Mouse (Mus musculus) ES-Bruce4 (cell line): ENCODE results near the gene Foxp2. TPM values are rescaled to one million over a fixed set of nuclear protein-coding genes. Genes with fewer than 3 reads are reported as not detected.

Source experiments
- H3K27ac ChIP-seq: 2 replicates; pipeline ENCODE4 v1.5.1; 2012; ENCODE audit warnings: low read length, inconsistent platforms; ENCODE audit not compliant: insufficient read depth
- H3K27me3 ChIP-seq: 2 replicates; pipeline ENCODE4 v1.6.1; 2012; ENCODE audit warnings: mild to moderate bottlenecking, low read length, inconsistent platforms; ENCODE audit not compliant: control insufficient read depth, poor library complexity, insufficient read depth, severe bottlenecking
- H3K36me3 ChIP-seq: 2 replicates; pipeline ENCODE4 v1.6.1; 2012; ENCODE audit warnings: inconsistent platforms, mild to moderate bottlenecking, low read length, moderate library complexity; ENCODE audit not compliant: control insufficient read depth, poor library complexity, insufficient read depth, severe bottlenecking
- H3K4me1 ChIP-seq: one replicate; pipeline ENCODE4 v1.8.1; 2011; ENCODE audit warnings: low read length; ENCODE audit not compliant: control insufficient read depth, insufficient read depth
- H3K4me3 ChIP-seq: 2 replicates; pipeline ENCODE4 v1.5.1; 2011; ENCODE audit warnings: low read depth, mild to moderate bottlenecking, low read length
- H3K9ac ChIP-seq: 2 replicates; pipeline ENCODE4 v1.6.1; 2012; ENCODE audit warnings: low read depth, mild to moderate bottlenecking, inconsistent platforms; ENCODE audit not compliant: poor library complexity, severe bottlenecking
- H3K9me3 ChIP-seq: replicated peaks from 2 replicates; pipeline ENCODE4 v1.6.1; 2012; ENCODE audit warnings: mild to moderate bottlenecking, low read length, inconsistent platforms; ENCODE audit not compliant: control insufficient read depth, poor library complexity, insufficient read depth, severe bottlenecking
- CTCF ChIP-seq: IDR thresholded peaks from one replicate; pipeline ENCODE4 v1.8.1; 2011; ENCODE audit warnings: low read depth, low read length
- EP300 ChIP-seq: IDR thresholded peaks from 2 replicates; pipeline ENCODE4 v1.6.1; 2011; ENCODE audit warnings: low read depth, low read length; ENCODE audit not compliant: insufficient read depth
- POLR2A ChIP-seq: IDR thresholded peaks from one replicate; pipeline ENCODE4 v1.8.1; 2011; ENCODE audit warnings: low read length; ENCODE audit not compliant: insufficient read depth
- polyA plus RNA-seq: library from polyadenylated mRNA; stranded (reverse); fragments of >200 nt; gene quantifications from 2 replicates; pipeline ENCODE4 v1.2.4, GENCODE M21; 2011; ENCODE audit warnings: low read depth; ENCODE audit not compliant: missing spikeins, insufficient read depth, insufficient read length

The Foxp2 gene
- polyA plus RNA-seq, 1 experiment: 1.3 TPM

GRCm38 (mm10) chr6:14924976-14925489 lies 23.9 kb downstream of the Foxp2 start:
- Histone ChIP-seq H3K36me3 (no peaks in the 10 kb centered on the region), H3K4me1 (no peaks in the 10 kb centered on the region), H3K4me3 (no peak overlapping the region), H3K9me3 (no peaks in the 10 kb centered on the region), H3K27me3 (peaks cover 1% of the 10 kb centered on the region; the same call in 1 of the 2 replicates), H3K9ac (no peak overlapping the region), H3K27ac (no peak overlapping the region)
- no peak for TF ChIP-seq EP300
- no peak for TF ChIP-seq POLR2A
- no peak for TF ChIP-seq CTCF

GRCm38 (mm10) chr6:14951060-14951459 lies 49.9 kb downstream of the Foxp2 start:
- Histone ChIP-seq H3K27me3 (no peaks in the 10 kb centered on the region), H3K4me3 (no peak overlapping the region), H3K4me1 (no peaks in the 10 kb centered on the region), H3K36me3 (no peaks in the 10 kb centered on the region), H3K9ac (no peak overlapping the region), H3K27ac (no peak overlapping the region), H3K9me3 (no peaks in the 10 kb centered on the region)
- TF ChIP-seq POLR2A (no peak), CTCF (no peak), EP300 (no peak)

GRCm38 (mm10) chr6:14952731-14953130 lies 51.6 kb downstream of the Foxp2 start:
- no peak overlapping the region for H3K27ac ChIP-seq
- no peak for TF ChIP-seq EP300
- no peak for TF ChIP-seq CTCF
- no peak for TF ChIP-seq POLR2A
- no peaks in the 10 kb centered on the region for H3K27me3 ChIP-seq
- H3K9ac ChIP-seq: no peak overlapping the region
- no peaks in the 10 kb centered on the region for H3K9me3 ChIP-seq
- H3K4me3 ChIP-seq: no peak overlapping the region
- no peaks in the 10 kb centered on the region for H3K36me3 ChIP-seq
- H3K4me1 ChIP-seq: no peaks in the 10 kb centered on the region

- Histone ChIP-seq H3K9me3 (no peaks in the 10 kb centered on the region), H3K9ac (no peak overlapping the region), H3K27me3 (no peaks in the 10 kb centered on the region), H3K4me3 (no peak overlapping the region), H3K4me1 (no peaks in the 10 kb centered on the region), H3K27ac (no peak overlapping the region), H3K36me3 (no peaks in the 10 kb centered on the region)
- TF ChIP-seq CTCF (no peak), POLR2A (no peak), EP300 (no peak)
Measured at GRCm38 (mm10) chr6:14977042-14977441, 75.9 kb downstream of the Foxp2 start.

GRCm38 (mm10) chr6:14978201-14978600 lies 77.1 kb downstream of the Foxp2 start:
- Histone ChIP-seq H3K27ac (no peak overlapping the region), H3K9me3 (no peaks in the 10 kb centered on the region), H3K9ac (no peak overlapping the region), H3K36me3 (no peaks in the 10 kb centered on the region), H3K27me3 (no peaks in the 10 kb centered on the region), H3K4me3 (no peak overlapping the region), H3K4me1 (no peaks in the 10 kb centered on the region)
- no peak for TF ChIP-seq EP300
- no peak for TF ChIP-seq CTCF
- no peak for TF ChIP-seq POLR2A

- no peak overlapping the region for H3K27ac ChIP-seq
- no peak overlapping the region for H3K4me3 ChIP-seq
- H3K4me1 ChIP-seq: no peaks in the 10 kb centered on the region
- no peak overlapping the region for H3K9ac ChIP-seq
- H3K9me3 ChIP-seq: no peaks in the 10 kb centered on the region
- TF ChIP-seq POLR2A (no peak), CTCF (no peak), EP300 (no peak)
- no peaks in the 10 kb centered on the region for H3K27me3 ChIP-seq
- H3K36me3 ChIP-seq: no peaks in the 10 kb centered on the region
Measured at GRCm38 (mm10) chr6:15008113-15008512, 107.0 kb downstream of the Foxp2 start.
